Mouse (Mus musculus): ENCODE measurements around the gene Ccl4.
A peak's percentile ranks its signal among the peaks of the same experiment; 100 is the strongest.

The Ccl4 gene

DNA sequence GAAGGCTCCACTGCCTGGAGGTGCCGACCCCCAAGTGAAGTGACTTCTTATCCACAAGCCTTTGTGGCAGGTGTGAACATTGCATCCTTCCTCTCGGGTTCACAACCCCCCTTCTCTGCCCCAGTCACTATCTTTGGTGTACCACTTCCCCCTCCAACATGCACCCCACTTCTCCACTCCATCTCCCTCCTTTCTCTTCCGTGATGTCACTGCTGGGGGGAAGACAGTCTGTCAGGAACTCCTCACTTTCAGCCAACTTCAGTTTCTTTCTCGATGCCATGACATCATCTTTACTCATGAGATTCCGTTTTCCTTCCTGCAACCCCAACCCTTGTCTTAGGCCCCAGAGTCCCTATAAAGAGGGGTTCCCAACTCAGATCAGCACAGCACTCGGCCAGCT, at the start of gene Ccl4:
Gene Ccl4 (plus strand): TSS at position 381 of the 400 bp plus-strand sequence.
- DNase-seq, result no peak

DNA sequence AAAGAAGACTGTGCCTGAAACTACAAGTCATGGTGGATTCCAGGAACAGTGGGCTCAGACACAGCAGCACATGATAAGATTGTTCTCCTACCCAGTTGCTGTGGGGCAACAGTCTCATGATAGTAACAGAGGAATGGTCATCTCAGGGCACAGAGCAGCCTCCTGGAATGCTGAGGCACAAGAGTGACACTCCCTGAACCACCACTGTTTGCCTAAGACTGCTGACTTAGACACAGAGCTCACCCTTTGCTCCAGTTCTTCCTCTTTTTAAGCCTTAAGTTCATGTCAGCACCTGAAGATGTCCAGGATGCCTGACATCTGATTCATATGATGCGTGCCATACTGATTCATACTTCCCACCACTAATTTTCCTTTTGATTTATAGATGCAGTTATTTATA, 45.8 kb upstream of the Ccl4 start:
- DNase-seq, result no peak

GRCm38 (mm10) chr11:83618238-83618637, 44.1 kb upstream of the Ccl4 start:
- no peak for DNase-seq

DNA sequence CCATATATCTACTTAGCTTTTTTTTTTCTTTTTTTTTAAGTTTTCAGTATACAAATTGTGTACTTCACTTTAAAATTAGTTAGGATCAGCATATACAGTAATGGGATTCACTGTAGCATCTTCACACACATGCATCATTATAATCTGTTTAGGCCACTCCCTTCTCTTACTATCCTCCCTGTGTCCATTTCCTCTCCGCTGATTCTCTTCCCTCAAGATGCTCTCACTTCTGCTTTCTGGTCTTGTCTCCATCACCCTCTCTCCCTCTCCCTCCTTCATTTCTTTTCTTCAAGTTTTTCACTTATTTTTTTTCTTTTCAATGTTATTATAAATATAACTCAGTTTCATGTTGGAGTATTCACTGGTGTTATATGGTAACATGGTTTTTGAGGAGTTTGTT, 43.3 kb upstream of the Ccl4 start:
- no peak for DNase-seq

DNA sequence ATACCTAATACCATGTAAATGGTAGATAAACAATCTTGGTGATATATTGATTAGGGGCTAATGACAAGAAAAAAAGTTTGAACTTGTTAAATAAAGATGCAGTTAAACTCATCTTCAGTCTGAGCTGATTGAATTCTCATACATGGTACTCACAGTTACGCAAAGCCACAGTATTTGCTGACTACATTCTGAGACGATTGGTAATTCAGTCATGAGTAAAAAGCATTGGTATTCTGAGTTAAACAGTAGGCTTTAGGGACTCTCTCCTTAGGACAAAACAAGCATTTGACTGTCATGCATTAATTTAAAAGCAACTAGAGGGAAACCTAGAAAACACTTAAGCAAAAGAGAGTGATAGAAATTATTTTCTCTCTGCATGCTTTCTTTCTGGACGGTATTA, 38.8 kb upstream of the Ccl4 start:
- no peak for DNase-seq

DNA sequence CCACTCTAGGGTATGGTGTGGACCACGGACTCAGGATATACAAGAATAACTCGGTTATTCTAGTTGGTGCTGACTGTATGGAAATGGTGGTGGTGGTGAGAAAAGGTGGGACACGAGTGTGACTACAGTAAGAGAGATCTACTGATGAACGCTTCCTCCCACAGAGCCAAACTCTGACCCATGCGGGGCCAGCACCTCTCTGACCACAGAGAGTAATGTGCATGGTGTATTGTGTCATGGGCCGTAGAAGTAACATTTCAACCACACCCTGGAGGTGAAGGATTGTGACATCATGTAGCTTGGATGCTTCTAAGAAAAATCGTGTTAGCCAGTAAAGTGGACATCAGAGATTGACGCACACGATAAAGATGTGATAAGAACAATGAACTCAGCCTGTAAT, 33.6 kb upstream of the Ccl4 start:
- no peak for DNase-seq

DNA sequence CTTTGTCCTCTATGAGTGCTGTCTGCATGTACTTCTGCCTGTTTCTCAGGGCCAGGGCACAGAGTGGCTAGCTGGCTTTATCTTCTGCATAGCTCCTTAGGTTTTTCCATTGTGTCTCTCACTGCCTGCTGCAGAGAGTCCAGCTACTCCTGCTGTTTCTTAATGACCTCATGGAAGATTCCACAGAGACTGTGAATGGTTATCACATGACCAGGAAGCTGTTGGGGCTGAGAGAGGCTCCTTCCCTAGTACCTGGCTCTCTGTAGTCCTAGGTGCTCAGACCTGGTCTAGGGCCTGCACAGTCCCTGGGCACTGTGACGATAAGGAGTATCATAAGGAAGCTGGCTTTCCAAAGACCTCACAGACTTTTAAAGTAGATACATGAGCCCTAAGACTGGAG, 31.8 kb upstream of the Ccl4 start:
- DNase-seq, result no peak

- no peak for DNase-seq
These were observed 31.3 kb upstream of the Ccl4 start for GRCm38 (mm10) chr11:83631065-83631464.

DNA sequence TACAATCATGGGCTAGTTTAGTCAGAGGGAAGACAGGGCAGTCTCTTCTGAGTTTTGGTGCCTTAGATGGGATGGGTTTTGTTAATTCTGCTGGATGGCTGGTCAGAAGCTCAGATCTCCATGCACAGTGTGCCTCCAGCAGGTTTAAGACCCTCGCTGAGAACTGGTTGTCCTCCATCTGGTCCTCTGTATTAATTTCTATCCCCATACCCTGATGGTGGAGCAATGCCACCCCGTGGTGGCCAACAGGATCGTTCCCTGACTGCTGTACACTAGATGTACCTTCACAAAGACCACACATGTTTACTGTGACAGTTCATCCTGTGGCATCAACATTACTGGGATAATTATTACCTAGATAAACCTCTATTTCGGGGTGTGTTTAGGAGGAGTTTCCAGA, 29.6 kb upstream of the Ccl4 start:
- peak in 1 of 2 experiments; percentile 17 for DNase-seq

DNA sequence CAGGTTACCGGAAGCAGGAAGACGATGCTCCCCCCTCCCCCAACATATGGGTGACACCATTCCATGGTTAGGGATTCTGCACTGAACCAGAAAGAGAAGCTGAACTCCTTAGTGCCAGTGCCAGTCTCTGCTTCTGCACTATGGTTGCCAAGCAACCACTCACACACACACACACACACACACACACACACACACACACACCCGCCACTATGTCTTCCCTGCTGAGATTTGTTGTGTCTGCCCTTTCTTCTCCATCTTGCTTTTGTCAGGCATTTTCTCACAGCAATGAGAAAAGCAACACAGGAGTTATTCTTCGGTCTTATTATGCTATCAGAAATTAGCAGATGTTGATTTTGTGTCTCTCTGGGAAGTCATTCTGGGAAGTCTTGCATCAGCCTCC, 28.0 kb upstream of the Ccl4 start:
- no peak for DNase-seq

GRCm38 (mm10) chr11:83634898-83635297, 27.5 kb upstream of the Ccl4 start:
- DNase-seq, result no peak

- no peak for DNase-seq
These were observed 25.6 kb upstream of the Ccl4 start for GRCm38 (mm10) chr11:83636742-83637235.

DNA sequence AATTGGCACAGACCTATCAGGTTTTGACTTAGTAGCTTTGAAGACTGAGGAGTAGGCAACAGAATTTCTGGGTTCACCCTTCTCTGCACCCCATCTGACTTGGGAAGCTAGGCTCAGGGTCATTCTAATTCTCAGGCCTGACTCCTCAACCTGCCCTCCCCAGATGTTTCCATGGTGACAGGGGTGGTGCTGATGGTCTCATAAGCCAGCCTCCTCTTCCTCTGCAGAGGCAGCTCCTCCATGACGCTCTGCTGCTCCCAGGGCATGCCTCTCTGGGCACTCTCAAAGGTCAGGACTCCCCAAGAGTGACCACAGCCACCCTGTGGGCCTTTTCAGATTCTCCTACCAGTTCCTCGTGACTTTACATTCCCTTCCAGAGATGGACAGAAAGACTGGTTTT, 23.4 kb upstream of the Ccl4 start:
- no peak for DNase-seq

DNA sequence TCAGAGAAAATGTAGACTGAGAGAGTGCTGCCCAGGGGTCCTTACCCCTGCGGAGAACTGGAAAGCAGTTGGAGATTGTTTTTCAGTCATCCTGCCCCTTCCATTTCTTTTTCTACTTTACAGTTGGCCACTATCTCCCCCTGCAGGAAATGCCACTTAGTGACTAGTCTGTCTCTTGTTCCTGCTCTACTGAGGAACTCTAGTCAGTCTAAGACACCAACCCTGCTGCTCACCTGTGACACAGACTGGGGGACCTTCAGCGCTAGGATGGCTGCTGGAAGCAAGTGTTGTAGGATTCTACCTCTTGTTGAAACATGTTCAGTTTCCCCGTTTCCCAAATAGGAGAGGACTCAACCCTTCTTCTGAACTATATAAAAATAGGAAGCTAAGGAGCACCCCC, 22.9 kb upstream of the Ccl4 start:
- no peak for DNase-seq

GRCm38 (mm10) chr11:83640141-83640540, 22.2 kb upstream of the Ccl4 start:
- DNase-seq, result no peak

DNA sequence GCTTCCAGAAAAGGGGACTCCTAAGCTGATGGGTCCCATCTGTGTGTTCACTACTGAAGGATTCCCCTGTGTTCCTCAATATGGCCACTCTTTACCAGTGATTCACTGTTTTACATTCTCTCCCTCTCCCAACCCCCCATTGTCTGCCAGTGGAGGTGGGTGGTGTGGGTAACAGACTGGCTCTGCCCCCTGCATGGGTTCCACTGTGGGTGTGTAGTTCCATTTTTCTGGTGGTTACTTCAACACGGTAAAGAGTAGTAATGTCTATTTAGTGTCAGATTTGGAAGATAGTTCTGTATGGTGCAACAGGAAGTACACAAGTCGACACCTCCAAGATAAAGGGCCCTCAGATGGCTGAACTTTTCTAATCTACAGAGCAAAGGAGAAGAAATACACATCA, 21.2 kb upstream of the Ccl4 start:
- no peak for DNase-seq

DNA sequence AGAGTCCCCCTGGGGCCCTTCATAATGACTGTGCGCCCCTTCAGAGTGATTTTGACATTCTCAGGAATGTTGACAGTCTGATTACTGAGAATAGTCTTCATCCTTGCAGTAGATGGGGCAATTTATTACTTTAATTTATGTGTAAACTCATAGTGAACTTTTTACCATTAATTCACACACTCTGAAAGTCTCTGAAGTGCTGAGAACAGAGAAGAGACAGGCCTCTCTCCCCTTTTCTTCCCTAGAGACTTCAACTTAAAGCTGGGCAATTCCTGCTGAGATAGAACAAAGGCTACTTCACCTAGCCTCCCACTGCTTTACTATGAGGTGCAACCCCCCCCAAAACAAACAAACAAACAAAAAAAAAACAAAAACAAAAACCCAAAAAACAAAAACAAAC, 16.9 kb upstream of the Ccl4 start, which contains the start of gene Rpl9-ps1:
Gene Rpl9-ps1 (minus strand): TSS at position 101 of the 400 bp plus-strand sequence.
- DNase-seq, result no peak

- DNase-seq, result no peak
These were observed 15.8 kb upstream of the Ccl4 start for GRCm38 (mm10) chr11:83646356-83647149.

GRCm38 (mm10) chr11:83649305-83649841, 13.0 kb upstream of the Ccl4 start, which contains the start of gene Ccl3:
Ccl3 (minus strand) TSS chr11:83649355.
- DNase-seq, result no peak

DNA sequence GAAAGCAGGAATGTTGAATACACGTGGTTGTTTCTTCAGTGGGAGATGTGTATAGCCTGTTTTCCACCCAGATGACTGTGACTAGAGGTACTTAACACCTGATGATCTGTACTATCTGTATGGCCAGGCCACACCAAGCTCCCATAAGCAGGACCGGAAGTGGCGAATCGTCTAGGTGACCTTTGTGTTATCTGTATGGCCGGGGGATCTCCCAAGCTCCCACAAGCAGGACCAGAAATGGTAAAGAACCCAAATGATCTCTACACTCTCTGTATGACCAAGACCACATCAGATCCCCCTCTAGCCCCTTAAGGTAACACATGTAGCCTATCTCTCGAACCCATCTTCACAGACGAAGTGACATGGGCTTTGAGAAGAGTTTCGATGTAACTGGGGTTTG, 7.8 kb upstream of the Ccl4 start:
- DNase-seq, result no peak

DNA sequence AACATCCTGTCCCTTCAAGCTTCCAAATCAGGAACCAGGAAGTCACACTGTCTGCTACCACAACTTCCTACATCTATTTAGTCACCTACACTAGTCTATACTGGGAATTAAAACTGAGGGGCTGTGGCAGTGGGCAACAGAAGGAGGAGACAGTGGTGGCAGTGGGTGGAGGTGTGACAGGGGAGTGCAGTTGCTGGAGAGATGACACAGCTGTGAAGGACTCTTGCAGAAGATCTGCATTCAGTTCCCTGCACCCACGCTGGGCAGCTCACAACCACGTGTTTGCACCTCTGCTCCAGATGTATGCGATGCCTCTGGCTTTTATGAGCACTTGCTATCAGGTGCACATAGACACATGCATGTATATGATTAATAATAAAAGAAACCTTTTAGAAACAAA, 4.9 kb upstream of the Ccl4 start:
- no peak for DNase-seq

DNA sequence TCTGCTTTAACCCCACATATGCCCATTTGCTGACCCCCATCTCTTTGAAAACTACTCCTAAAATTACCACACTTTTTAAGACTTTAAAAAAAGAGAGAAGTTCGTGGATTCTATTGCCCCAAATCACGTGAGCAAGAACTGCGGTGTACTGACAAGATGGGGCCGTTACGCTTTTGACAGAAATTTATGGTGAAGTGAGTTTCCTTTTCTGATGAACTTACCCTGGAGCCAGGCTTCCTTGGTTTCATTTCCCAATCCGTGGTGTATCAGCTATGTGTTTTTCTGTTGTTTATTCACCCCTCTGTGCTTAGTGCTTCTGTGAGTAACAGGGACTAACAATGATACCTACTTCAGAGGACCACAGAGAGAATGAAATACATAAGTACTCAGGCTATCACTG, 3.6 kb upstream of the Ccl4 start:
- no peak for DNase-seq

DNA sequence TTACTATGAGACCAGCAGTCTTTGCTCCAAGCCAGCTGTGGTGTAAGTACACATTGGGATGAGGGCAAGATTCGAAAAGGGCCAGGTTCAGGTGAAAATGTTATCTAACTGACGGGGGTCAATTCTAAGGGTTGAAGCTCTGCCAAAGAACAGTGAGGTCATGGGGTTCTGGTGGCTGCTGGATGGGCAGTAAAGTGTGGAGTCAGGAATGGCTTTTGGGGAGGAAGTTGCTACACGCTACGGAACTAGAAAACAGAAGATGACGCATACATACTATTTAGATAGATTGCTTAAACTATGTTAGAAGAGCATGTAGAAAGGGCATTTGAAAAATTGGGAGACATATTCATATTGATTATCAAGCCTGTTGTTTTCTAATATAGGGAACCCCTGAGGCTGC, 1.1 kb downstream of the Ccl4 start:
- DNase-seq, result no peak

GRCm38 (mm10) chr11:83671743-83672142, 9.4 kb downstream of the Ccl4 start:
- DNase-seq, result no peak

- no peak for DNase-seq
These were observed 13.3 kb downstream of the Ccl4 start for GRCm38 (mm10) chr11:83675665-83676064.

Measured in cerebellum, postnatal 25 days (tissue).